Mouse (Mus musculus) heart, embryonic 13.5 days (tissue): ENCODE data around the gene Arhgap6. TPM values are rescaled to one million over a fixed set of nuclear protein-coding genes. Genes with fewer than 3 reads are reported as not detected.

Experiments
- ATAC-seq: fragments of 200-750 bp; cut with Nextera tagmentation; 2 replicates; pipeline ENCODE4 v1.8.0; 2017; ENCODE audit warnings: moderate TSS enrichment; ENCODE audit not compliant: insufficient number of reproducible peaks, low FRiP score, low TSS enrichment; ENCODE audit errors: extremely low read depth
- H3K27ac ChIP-seq: fragments of 300-500 bp; sonication (generic); replicated peaks from 2 replicates; pipeline ENCODE4 v1.5.1; 2015; ENCODE audit warnings: moderate library complexity, mild to moderate bottlenecking, inconsistent platforms
- H3K27me3 ChIP-seq: fragments of 300-500 bp; sonication (generic); replicated peaks from 2 replicates; pipeline ENCODE4 v1.6.1; 2015; ENCODE audit warnings: mild to moderate bottlenecking, inconsistent platforms
- H3K36me3 ChIP-seq: fragments of 300-500 bp; sonication (generic); 2 replicates; pipeline ENCODE4 v1.6.1; 2015; ENCODE audit warnings: mild to moderate bottlenecking, inconsistent platforms
- H3K4me1 ChIP-seq: fragments of 300-500 bp; sonication (generic); 2 replicates; pipeline ENCODE4 v1.6.1; 2015; ENCODE audit warnings: inconsistent platforms
- H3K4me2 ChIP-seq: fragments of 300-500 bp; sonication (generic); 2 replicates; pipeline ENCODE4 v1.6.1; 2015; ENCODE audit warnings: inconsistent platforms, mild to moderate bottlenecking, moderate library complexity
- H3K4me3 ChIP-seq: fragments of 300-500 bp; sonication (generic); 2 replicates; pipeline ENCODE4 v1.5.1; 2015; ENCODE audit warnings: moderate library complexity, mild to moderate bottlenecking, inconsistent platforms
- H3K9ac ChIP-seq: fragments of 300-500 bp; sonication (generic); 2 replicates; pipeline ENCODE4 v1.6.1; 2015; ENCODE audit warnings: inconsistent platforms, mild to moderate bottlenecking, moderate library complexity
- H3K9me3 ChIP-seq: fragments of 300-500 bp; sonication (generic); 2 replicates; pipeline ENCODE4 v1.6.1; 2016; ENCODE audit warnings: inconsistent platforms
- WGBS: fragments of 180-500 bp; shearing (Covaris S2); methylation state at CpG from one replicate; pipeline ENCODE4 v1.1.7; 2015; ENCODE audit warnings: mixed read lengths; 5-methylcytosine and 5-hydroxymethylcytosine counted together
- polyA plus RNA-seq: library from polyadenylated mRNA; unstranded; fragments of >200 nt; fragmentation: Nextera tagmentation; extraction: Ambion mirVana; gene quantifications from 2 replicates; pipeline ENCODE4 v1.2.1, GENCODE M21; 2015

Gene Arhgap6
- polyA plus RNA-seq, 1 experiment from 2014 or later: 9.9 TPM

DNA sequence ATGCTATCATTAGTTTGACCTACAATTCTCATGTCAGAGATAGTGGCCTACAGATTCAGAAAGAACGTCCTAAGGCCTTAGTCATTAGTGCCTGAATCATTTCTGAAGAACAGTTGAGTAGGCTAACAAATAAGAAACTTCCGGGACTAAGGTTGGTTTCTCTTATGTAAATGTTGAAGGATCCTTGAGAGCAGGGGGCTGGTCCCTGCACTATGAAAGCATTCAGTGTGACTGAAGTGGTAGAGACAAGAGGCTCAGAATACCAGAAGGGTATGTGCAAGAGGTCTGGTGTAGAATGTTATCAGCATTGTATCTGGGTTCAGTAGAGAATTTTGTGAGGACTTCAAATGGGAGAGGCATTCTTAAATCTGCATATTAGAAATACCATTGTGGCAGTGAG, 185.5 kb downstream of the Arhgap6 start:
- H3K4me1 ChIP-seq: peaks cover 5% of the 10 kb centered on the region
- no peak overlapping the region for H3K9ac ChIP-seq
- H3K9me3 ChIP-seq: no peaks in the 10 kb centered on the region
- WGBS: 46% methylated on average over 2 of the region's 2 CpGs
- H3K36me3 ChIP-seq: no peaks in the 10 kb centered on the region
- no peak overlapping the region for H3K4me3 ChIP-seq
- H3K4me2 ChIP-seq: no peak overlapping the region
- no peak for ATAC-seq
- no peak overlapping the region for H3K27ac ChIP-seq
- H3K27me3 ChIP-seq: no peaks in the 10 kb centered on the region

DNA sequence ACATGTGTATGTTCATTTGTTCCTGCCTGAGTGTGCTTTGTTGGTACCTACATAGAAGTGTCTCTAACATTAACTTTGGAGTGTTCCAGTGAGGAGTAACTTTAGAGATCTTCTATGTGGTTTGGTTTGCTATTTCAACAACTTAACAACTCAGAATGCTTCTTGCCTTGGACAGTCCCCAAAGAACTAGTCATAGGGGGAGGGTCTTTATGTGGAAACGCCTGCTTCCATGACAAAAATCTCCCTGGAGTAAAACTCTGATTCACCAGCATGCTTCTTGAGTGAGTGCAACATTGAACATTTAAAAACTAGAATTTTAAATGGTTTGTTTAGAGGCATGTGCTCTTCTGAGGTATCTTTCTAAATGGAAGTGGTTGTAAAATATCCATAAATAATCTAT, 212.2 kb downstream of the Arhgap6 start:
- H3K4me2 ChIP-seq: no peak overlapping the region
- H3K4me3 ChIP-seq: no peak overlapping the region
- no peak for ATAC-seq
- H3K9me3 ChIP-seq: no peaks in the 10 kb centered on the region
- H3K36me3 ChIP-seq: no peaks in the 10 kb centered on the region
- H3K4me1 ChIP-seq: no peaks in the 10 kb centered on the region
- 53% methylated on average over 1 of the region's 1 CpGs for WGBS
- H3K9ac ChIP-seq: no peak overlapping the region
- no peak overlapping the region for H3K27ac ChIP-seq
- H3K27me3 ChIP-seq: no peaks in the 10 kb centered on the region

DNA sequence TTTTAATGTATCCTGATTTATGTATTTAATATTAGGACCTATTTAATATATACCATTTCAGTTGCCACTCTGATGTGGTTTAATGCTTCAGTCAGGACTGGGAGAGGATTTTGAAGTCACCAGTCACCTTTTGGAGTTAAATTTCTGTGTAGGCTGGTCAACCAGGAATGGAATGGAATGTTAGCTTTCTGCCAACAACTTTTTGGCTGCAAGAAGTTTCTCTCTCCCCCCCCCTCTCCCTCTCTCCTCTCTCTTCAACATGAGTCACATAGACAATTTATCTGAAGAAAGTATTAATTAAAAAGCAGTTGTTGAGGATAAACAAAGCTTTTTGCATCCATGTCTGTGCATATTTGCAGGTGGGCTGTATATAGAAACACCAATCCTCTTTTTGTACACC, 217.8 kb downstream of the Arhgap6 start:
- Histone ChIP-seq H3K4me1 (no peaks in the 10 kb centered on the region; the same call in 1 of the 2 replicates), H3K36me3 (no peaks in the 10 kb centered on the region), H3K9ac (no peak overlapping the region), H3K9me3 (no peaks in the 10 kb centered on the region), H3K27me3 (no peaks in the 10 kb centered on the region), H3K27ac (no peak overlapping the region), H3K4me3 (no peak overlapping the region), H3K4me2 (no peak overlapping the region)
- ATAC-seq: no peak

DNA sequence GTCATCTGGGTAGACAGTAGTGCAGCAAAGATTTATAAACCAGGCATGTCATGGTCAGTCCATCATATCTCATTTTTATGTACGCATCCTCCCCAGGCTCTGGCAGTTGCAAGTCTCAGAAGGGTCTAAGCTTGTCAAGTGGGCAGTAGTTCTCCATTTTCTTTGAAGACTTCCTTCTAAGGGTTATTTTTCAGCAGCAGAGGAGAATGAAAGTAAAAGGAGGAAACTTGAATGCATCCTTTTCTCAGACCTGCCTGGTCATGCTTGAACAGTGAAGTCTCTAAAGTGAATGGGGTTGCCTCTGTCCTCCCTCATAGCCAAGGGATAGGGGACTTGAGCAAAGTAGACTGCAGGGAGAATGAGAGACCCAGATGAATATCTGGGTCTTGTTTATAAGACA, 239.5 kb downstream of the Arhgap6 start:
- H3K27me3 ChIP-seq: no peaks in the 10 kb centered on the region

DNA sequence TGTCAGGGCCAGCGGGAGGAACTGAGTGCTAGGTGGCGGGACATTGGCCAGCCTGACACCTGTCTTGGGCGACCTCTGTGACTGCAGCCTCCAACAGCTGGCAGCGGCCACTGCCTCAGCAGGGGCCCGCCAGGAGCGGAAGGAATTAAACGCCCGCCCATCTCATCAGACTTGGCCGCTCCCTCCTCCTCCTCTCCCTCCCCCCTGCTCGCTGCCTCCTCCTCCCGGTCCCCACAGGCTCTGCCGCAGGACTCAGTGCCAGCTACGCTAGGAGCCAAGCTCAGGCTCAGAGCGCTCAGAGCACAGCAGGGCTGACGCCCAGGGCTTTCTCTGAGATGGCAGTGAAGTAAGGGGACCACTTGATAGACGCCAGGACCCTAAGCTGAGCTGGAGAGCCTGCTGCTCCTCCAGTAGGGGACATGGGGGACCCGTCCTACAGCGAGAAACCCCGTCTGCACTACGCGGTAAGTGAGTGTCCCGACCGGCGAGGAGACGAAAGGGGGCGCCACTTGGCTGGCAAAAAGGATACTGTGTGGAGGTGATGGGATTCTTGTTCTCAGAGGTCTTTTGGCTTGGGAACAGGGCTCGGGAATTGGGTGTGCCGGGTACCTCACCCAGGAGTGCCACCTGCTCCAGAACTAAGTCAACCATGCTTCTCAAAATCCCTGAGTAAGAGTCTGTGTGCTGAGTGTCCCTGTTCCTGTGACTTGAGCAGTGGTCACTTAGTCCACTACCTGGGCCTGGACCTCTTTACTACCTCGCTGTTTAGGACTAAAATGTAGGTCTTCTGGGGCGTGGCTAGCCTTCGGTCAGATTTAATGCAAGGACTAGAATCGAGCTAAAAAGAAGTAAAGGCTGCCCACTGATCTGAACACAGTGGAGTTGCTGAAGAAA, 241.8 kb downstream of the Arhgap6 start:
- ATAC-seq: peak; percentile 51
- Histone ChIP-seq H3K9ac (peak overlapping the region; percentile 73), H3K27me3 (no peaks in the 10 kb centered on the region), H3K27ac (no peak overlapping the region), H3K4me1 (peaks cover 4% of the 10 kb centered on the region; the same call in 1 of the 2 replicates), H3K36me3 (no peaks in the 10 kb centered on the region), H3K4me3 (peak overlapping the region; percentile 56), H3K9me3 (no peaks in the 10 kb centered on the region), H3K4me2 (peak overlapping the region; percentile 68)
- WGBS: 17% methylated on average over 28 of the region's 32 CpGs

More for the DNA sequence above, 239.5 kb downstream of the Arhgap6 start:
- H3K36me3 ChIP-seq: no peaks in the 10 kb centered on the region
- no peak overlapping the region for H3K9ac ChIP-seq
- peaks cover 4% of the 10 kb centered on the region; the same call in 1 of the 2 replicates for H3K4me1 ChIP-seq
- H3K4me3 ChIP-seq: no peak overlapping the region
- H3K4me2 ChIP-seq: no peak overlapping the region
- no peak overlapping the region for H3K27ac ChIP-seq
- no peak for ATAC-seq
- WGBS: 100% methylated on average over 1 of the region's 1 CpGs
- H3K9me3 ChIP-seq: no peaks in the 10 kb centered on the region

DNA sequence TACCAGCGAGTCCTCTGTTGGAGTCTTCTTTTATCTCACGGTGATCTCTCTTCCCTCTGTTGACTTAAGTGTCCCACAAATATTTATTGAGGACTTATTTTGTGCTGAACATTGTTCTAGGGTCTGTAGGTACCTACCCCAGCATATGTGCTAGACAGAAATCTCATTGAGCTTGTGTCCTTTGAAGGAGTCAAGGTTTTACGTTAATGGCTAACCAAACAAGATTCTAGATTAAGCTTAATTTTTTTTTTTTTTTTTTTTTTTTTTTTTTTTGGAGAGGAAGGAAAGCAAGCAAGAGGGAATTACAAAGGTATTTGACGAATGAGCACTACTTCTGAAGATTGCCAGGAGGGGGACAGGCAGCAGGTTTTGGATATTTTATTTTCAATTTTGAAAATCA, 242.5 kb downstream of the Arhgap6 start:
- H3K27me3 ChIP-seq: no peaks in the 10 kb centered on the region
- H3K4me3 ChIP-seq: peak overlapping the region; percentile 56
- H3K4me1 ChIP-seq: peaks cover 4% of the 10 kb centered on the region; the same call in 1 of the 2 replicates
- no peaks in the 10 kb centered on the region for H3K9me3 ChIP-seq
- H3K36me3 ChIP-seq: no peaks in the 10 kb centered on the region
- no peak overlapping the region for H3K27ac ChIP-seq
- no peak overlapping the region for H3K9ac ChIP-seq
- WGBS: 44% methylated on average over 4 of the region's 4 CpGs
- no peak for ATAC-seq
- H3K4me2 ChIP-seq: peak overlapping the region; percentile 68

DNA sequence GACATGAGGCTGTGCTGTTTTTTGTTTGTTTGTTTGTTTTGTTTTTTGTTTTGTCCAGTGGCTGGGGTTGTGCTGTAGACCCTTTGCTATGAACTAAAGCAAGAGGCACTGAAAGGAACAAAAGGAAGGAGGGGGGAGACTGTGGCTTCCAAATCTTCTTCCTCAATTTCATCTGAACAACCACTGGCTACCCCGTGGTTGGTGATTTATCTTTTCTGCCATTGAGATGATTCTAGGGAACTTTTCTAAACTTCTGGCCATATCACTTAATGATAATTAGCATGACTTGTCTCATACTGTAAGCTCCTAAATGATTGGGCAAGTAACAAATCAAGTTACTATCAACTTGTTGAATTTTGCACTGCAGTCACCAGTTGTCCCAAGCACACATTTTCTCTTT, 249.0 kb downstream of the Arhgap6 start:
- H3K9ac ChIP-seq: no peak overlapping the region
- no peak overlapping the region for H3K4me2 ChIP-seq
- no peaks in the 10 kb centered on the region for H3K4me1 ChIP-seq
- no peak overlapping the region for H3K4me3 ChIP-seq
- no peaks in the 10 kb centered on the region for H3K27me3 ChIP-seq
- WGBS: 45% methylated on average over 1 of the region's 1 CpGs
- ATAC-seq: no peak
- no peaks in the 10 kb centered on the region for H3K36me3 ChIP-seq
- H3K9me3 ChIP-seq: no peaks in the 10 kb centered on the region
- H3K27ac ChIP-seq: no peak overlapping the region

DNA sequence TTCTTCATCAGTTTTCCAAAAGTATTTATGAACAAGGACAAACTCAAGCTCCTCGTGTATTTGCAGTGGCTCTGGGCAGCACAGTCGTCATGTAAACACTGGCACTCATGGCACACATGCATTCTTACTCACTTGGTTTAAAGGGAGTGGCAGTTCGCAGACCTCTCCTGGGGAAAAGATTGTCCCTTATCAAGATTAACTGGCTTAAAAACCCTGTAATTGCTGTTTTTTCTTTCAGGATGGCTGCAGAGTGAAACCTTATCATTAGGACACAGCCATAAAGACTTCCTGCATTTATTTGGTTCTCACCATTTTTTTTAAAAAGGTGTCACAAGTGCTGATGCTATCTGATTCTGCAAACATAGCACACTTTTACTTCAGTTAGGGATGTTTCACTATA, 252.7 kb downstream of the Arhgap6 start:
- 38% methylated on average over 3 of the region's 3 CpGs for WGBS
- Histone ChIP-seq H3K27ac (no peak overlapping the region), H3K9ac (no peak overlapping the region), H3K4me3 (no peak overlapping the region), H3K4me1 (no peaks in the 10 kb centered on the region), H3K27me3 (no peaks in the 10 kb centered on the region), H3K36me3 (no peaks in the 10 kb centered on the region), H3K9me3 (no peaks in the 10 kb centered on the region), H3K4me2 (no peak overlapping the region)
- ATAC-seq: no peak

DNA sequence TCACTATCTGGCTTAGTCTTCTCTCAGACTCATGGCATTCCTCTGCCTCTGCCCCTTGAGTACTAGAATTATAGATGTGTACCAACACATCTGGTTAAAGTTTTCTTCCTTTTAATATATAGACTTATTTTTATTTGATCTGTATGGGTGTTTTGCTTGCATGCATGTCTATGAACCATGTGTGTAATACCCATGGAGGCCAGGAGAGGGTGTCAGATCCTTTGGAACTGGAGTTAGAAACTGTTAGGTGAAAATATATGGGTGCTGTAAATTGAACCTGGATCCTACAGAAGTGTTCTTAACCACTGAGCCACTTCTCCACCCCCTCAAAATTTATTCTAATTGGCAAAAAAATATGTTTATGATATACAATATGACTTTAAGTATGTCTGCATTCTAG, 254.7 kb downstream of the Arhgap6 start:
- no peak overlapping the region for H3K27ac ChIP-seq
- no peaks in the 10 kb centered on the region for H3K36me3 ChIP-seq
- ATAC-seq: no peak
- no peak overlapping the region for H3K9ac ChIP-seq
- H3K4me2 ChIP-seq: no peak overlapping the region
- H3K27me3 ChIP-seq: no peaks in the 10 kb centered on the region
- H3K9me3 ChIP-seq: no peaks in the 10 kb centered on the region
- peaks cover 6% of the 10 kb centered on the region for H3K4me1 ChIP-seq
- H3K4me3 ChIP-seq: no peak overlapping the region

DNA sequence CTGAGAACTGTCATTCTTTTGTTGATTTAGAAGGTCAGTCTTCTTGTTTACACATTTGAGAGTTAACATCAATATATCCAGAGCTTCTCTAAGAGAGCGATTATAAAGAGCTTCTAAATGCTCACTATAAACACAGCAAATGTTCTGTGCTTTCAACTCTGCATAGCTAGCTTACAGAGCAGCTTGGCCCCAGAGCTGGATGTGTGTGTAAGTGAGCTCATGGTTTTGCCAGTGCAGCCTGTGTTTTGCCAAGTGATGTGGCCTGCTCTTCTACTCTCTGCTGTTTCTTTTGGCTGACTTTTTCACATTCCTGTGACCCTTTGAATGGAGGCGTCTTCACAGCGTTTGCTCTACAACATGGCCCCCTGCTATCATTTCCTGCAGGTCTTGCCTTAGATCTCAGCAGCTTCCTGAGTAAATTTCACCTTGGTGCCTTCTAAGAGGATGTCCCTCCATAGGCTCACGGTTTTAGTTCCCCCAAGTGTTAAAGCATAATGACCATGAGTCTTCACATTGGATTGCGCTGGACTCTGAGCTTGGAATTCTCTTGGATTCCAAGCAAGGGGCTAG, 259.1 kb downstream of the Arhgap6 start:
- no peaks in the 10 kb centered on the region for H3K36me3 ChIP-seq
- no peak overlapping the region for H3K4me3 ChIP-seq
- H3K9ac ChIP-seq: no peak overlapping the region
- no peak overlapping the region for H3K4me2 ChIP-seq
- H3K27ac ChIP-seq: 0 out of 2 replicates have a peak overlapping the region, but pooled peaks have one; percentile 24
- H3K4me1 ChIP-seq: peaks cover 6% of the 10 kb centered on the region
- H3K27me3 ChIP-seq: no peaks in the 10 kb centered on the region
- no peak for ATAC-seq
- 32% methylated on average over 5 of the region's 5 CpGs for WGBS
- no peaks in the 10 kb centered on the region for H3K9me3 ChIP-seq

DNA sequence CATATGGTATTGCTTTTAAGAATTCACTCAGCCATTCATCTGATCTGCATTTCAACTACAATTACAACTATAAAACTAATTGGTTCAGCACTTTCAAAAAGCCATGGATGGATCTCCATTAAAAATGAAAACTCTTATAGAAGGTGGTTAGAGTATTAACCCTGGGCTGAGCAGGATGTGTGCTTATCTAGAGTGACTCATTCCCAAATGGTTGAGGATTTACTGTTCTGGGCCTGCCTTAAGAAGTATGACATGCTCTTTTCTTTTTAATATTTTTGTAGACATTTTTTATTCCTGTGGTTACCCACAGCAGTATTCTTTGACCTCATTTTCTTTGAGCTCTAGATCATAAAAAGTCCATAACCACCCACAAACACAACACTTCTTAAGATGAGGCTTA, 267.7 kb downstream of the Arhgap6 start:
- H3K4me3 ChIP-seq: no peak overlapping the region
- H3K4me1 ChIP-seq: no peaks in the 10 kb centered on the region
- H3K9me3 ChIP-seq: no peaks in the 10 kb centered on the region
- H3K4me2 ChIP-seq: no peak overlapping the region
- H3K27me3 ChIP-seq: no peaks in the 10 kb centered on the region
- H3K27ac ChIP-seq: no peak overlapping the region
- no peak for ATAC-seq
- H3K36me3 ChIP-seq: no peaks in the 10 kb centered on the region
- no peak overlapping the region for H3K9ac ChIP-seq

DNA sequence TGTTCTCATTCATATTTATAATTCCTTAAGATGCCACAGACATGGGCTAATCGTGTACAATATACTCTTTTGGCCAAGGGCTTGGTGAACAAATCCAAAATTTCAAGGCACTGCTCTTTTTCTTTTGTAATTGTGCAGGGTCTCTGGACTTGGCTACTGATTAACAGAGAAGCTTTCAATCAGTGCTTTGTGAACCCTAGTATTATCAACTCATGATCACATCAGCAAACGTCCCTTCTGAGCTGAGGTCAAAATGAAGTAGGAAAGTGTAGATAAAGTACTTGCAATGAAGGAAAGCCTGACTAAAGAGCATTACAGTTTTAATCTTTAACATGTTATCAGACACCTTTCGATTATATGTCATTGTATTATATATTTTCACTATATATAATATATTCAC, 270.4 kb downstream of the Arhgap6 start:
- Histone ChIP-seq H3K4me3 (no peak overlapping the region), H3K27ac (no peak overlapping the region), H3K9me3 (no peaks in the 10 kb centered on the region), H3K4me1 (no peaks in the 10 kb centered on the region), H3K36me3 (no peaks in the 10 kb centered on the region), H3K9ac (no peak overlapping the region), H3K4me2 (no peak overlapping the region), H3K27me3 (no peaks in the 10 kb centered on the region)
- ATAC-seq: no peak
- 56% methylated on average over 3 of the region's 3 CpGs for WGBS
